Mouse (Mus musculus) natural killer cell, adult 2 months (primary cell): ENCODE measurements around the gene Baiap2l1.

ENCODE experiments used
- DNase-seq, 2 experiments: peaks; one replicate each; pipeline ENCODE4 v3.0.0; 2022; ENCODE audit warnings: low spot score in 2 of 2

Baiap2l1 gene

GRCm38 (mm10) chr5:144286591-144287266, 71.2 kb downstream of the Baiap2l1 start:
- peak in 1 of 2 experiments; percentile 28 for DNase-seq

GRCm38 (mm10) chr5:144284599-144284998, 73.3 kb downstream of the Baiap2l1 start:
- DNase-seq, result no peak

- DNase-seq, result peak; percentile 44 to 74
Observed at GRCm38 (mm10) chr5:144283551-144284031, 74.3 kb downstream of the Baiap2l1 start.

GRCm38 (mm10) chr5:144282470-144283260, 75.2 kb downstream of the Baiap2l1 start:
- no peak for DNase-seq

- no peak for DNase-seq
Observed at GRCm38 (mm10) chr5:144279926-144280325, 78.0 kb downstream of the Baiap2l1 start.

GRCm38 (mm10) chr5:144279081-144279541, 78.8 kb downstream of the Baiap2l1 start:
- DNase-seq, result no peak

- no peak for DNase-seq
Observed at GRCm38 (mm10) chr5:144278374-144278960, 79.4 kb downstream of the Baiap2l1 start.

GRCm38 (mm10) chr5:144276898-144277630, 80.8 kb downstream of the Baiap2l1 start:
- peak in 1 of 2 experiments; percentile 67 for DNase-seq

GRCm38 (mm10) chr5:144274904-144275303, 83.0 kb downstream of the Baiap2l1 start:
- DNase-seq, result no peak

GRCm38 (mm10) chr5:144271772-144272171, 86.1 kb downstream of the Baiap2l1 start:
- DNase-seq, result no peak

GRCm38 (mm10) chr5:144271118-144271517, 86.8 kb downstream of the Baiap2l1 start:
- no peak for DNase-seq

GRCm38 (mm10) chr5:144270420-144270819, 87.5 kb downstream of the Baiap2l1 start:
- DNase-seq, result no peak

GRCm38 (mm10) chr5:144269926-144270325, 88.0 kb downstream of the Baiap2l1 start:
- DNase-seq, result no peak

GRCm38 (mm10) chr5:144267535-144268241, 90.2 kb downstream of the Baiap2l1 start:
- DNase-seq, result no peak

GRCm38 (mm10) chr5:144263496-144263895, 94.4 kb downstream of the Baiap2l1 start:
- DNase-seq, result no peak

- no peak for DNase-seq
Observed at GRCm38 (mm10) chr5:144263082-144263481, 94.8 kb downstream of the Baiap2l1 start.

- DNase-seq, result no peak
Observed at GRCm38 (mm10) chr5:144261829-144262228, 96.1 kb downstream of the Baiap2l1 start.

GRCm38 (mm10) chr5:144261309-144261708, 96.6 kb downstream of the Baiap2l1 start:
- no peak for DNase-seq

GRCm38 (mm10) chr5:144260464-144260863, 97.4 kb downstream of the Baiap2l1 start:
- DNase-seq, result no peak

GRCm38 (mm10) chr5:144259228-144259627, 98.7 kb downstream of the Baiap2l1 start:
- no peak for DNase-seq

GRCm38 (mm10) chr5:144258687-144259086, 99.2 kb downstream of the Baiap2l1 start:
- no peak for DNase-seq
